ENCODE assay signal across 8 mouse cellular contexts in the genomic region with DNA sequence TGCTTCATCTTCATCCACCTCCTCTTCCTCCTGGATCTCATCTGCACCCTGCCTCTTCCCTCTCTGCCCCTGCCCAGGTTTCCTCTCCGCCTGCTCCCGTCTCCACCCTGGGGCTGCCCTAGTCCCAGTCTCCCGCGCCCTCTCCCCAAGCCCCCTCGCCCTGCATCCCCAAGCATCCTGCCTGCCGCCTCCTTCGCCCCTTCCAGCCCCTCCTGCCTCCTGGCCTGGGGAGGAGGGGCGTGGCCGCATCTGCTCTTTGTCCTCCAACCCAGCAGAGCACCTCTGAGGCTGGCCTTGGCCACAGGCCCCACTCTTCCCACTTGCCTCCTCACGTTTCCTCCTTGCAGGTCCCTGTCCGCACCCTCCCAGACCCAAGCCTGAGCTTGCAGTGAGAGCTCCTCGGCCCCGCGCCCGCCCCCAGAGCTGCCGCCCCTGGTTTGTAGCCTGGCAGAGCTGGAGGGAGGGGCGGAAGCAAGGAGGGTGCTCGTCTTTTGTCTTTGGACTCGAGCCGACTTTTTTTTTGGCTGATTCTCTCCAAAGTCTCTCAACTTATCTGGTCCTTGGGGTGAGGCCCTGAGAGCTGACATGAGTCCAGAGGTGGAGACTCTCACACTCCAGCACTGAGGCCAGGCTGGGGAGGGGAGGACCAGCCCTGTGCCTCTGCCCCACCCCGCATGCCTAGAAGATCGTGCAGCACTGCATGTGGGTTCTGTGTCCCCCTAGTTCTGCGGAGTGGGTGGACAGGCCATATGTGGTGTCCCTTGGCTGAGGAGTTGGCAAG. TPM values are rescaled to one million over a fixed set of nuclear protein-coding genes. Genes with fewer than 3 reads are reported as not detected.
DNase-seq lines count a peak whose midpoint lies in the region; ATAC-seq and TF ChIP-seq lines count a peak whose summit lies in the region.

No protein-coding gene starts in this region.

- peaks cover 26% of the 10 kb centered on the region for H3K36me3 ChIP-seq in hindbrain, embryonic 12.5 days
- no peaks in the 10 kb centered on the region for H3K36me3 ChIP-seq in liver, embryonic 11.5 days (ENCODE audit: control insufficient read depth, insufficient read depth, low read length)
- peaks cover 27% of the 10 kb centered on the region for H3K36me3 ChIP-seq in neural tube, embryonic 12.5 days

- TF ChIP-seq CTCF in brain, embryonic 14.5 days (IDR thresholded peaks at IDR 0.05; ENCODE audit: borderline replicate concordance, extremely low read depth, insufficient read depth, insufficient read length), result no peak

- no peaks in the 10 kb centered on the region for H3K9me3 ChIP-seq in hindbrain, embryonic 12.5 days (replicated peaks)
- no peaks in the 10 kb centered on the region for H3K9me3 ChIP-seq in liver, embryonic 11.5 days (ENCODE audit: control insufficient read depth, low read length)
- H3K9me3 ChIP-seq in neural tube, embryonic 12.5 days, result no peaks in the 10 kb centered on the region

- no peak for TF ChIP-seq POLR2A in brain, embryonic 14.5 days (IDR thresholded peaks at IDR 0.05; ENCODE audit: borderline replicate concordance, extremely low read depth, insufficient read depth, insufficient read length, poor library complexity, severe bottlenecking)

- H3K9ac ChIP-seq in hindbrain, embryonic 12.5 days, result peak overlapping the region; percentile 49
- H3K9ac ChIP-seq in liver, embryonic 11.5 days (ENCODE audit: low read depth, low read length), result no peak overlapping the region
- H3K9ac ChIP-seq in neural tube, embryonic 12.5 days, result peak overlapping the region; percentile 53

- H3K4me2 ChIP-seq in hindbrain, embryonic 12.5 days (replicated peaks), result peak overlapping the region; percentile 59
- peak overlapping the region; percentile 59 for H3K4me2 ChIP-seq in liver, embryonic 11.5 days
- peak overlapping the region; percentile 61 for H3K4me2 ChIP-seq in neural tube, embryonic 12.5 days (replicated peaks)

- DNase-seq in cerebellum, adult 11 months, result peak; percentile 58
- DNase-seq in cerebellum, adult 8-10 months, result no peak
- DNase-seq in brain, embryonic 14.5 days (ENCODE audit: low read depth), result peak; percentile 46
- DNase-seq in liver, embryonic 11.5 days (ENCODE audit: low spot score), result no peak
- DNase-seq in thymus, postnatal 14 days, result no peak

- H3K4me1 ChIP-seq in hindbrain, embryonic 12.5 days, result peaks cover 56% of the 10 kb centered on the region
- peaks cover 15% of the 10 kb centered on the region for H3K4me1 ChIP-seq in liver, embryonic 11.5 days (replicated peaks; ENCODE audit: control insufficient read depth, insufficient read depth, low read length)
- H3K4me1 ChIP-seq in neural tube, embryonic 12.5 days, result peaks cover 47% of the 10 kb centered on the region

- 16% methylated on average over 23 of the region's 23 CpGs for WGBS in hindbrain, embryonic 12.5 days
- 24% methylated on average over 23 of the region's 23 CpGs for WGBS in liver, embryonic 11.5 days
- WGBS in neural tube, embryonic 12.5 days, result 17% methylated on average over 23 of the region's 23 CpGs

- H3K27ac ChIP-seq in hindbrain, embryonic 12.5 days, result peak overlapping the region; percentile 86
- peak overlapping the region; percentile 74 for H3K27ac ChIP-seq in liver, embryonic 11.5 days (ENCODE audit: low read depth, low read length)
- H3K27ac ChIP-seq in neural tube, embryonic 12.5 days, result peak overlapping the region; percentile 42; the same call in 1 of the 2 replicates

- peak; percentile 39 for ATAC-seq in frontal cortex, adult (ENCODE audit: low TSS enrichment)
- peak; percentile 21 for ATAC-seq in hindbrain, embryonic 12.5 days (ENCODE audit: low FRiP score)
- ATAC-seq in liver, embryonic 11.5 days (replicated peaks; ENCODE audit: low FRiP score), result 0 out of 2 replicates have a peak, but pooled peaks have one; percentile 24
- ATAC-seq in neural tube, embryonic 12.5 days (ENCODE audit: low FRiP score, low read depth), result peak; percentile 3

- peaks cover 6% of the 10 kb centered on the region; the same call in 1 of the 2 replicates for H3K27me3 ChIP-seq in hindbrain, embryonic 12.5 days
- H3K27me3 ChIP-seq in liver, embryonic 11.5 days (replicated peaks; ENCODE audit: control insufficient read depth, insufficient read depth, low read length), result peaks cover 23% of the 10 kb centered on the region
- H3K27me3 ChIP-seq in neural tube, embryonic 12.5 days (replicated peaks), result 0 out of 2 replicates have a peak, but pooled peaks cover 6% of the 10 kb centered on the region

- peak overlapping the region; percentile 19 for H3K4me3 ChIP-seq in hindbrain, embryonic 12.5 days
- H3K4me3 ChIP-seq in liver, embryonic 11.5 days (ENCODE audit: low read depth, low read length), result no peak overlapping the region
- H3K4me3 ChIP-seq in neural tube, embryonic 12.5 days, result peak overlapping the region; percentile 11; the same call in 1 of the 2 replicates

RNA-seq across cellular contexts. Expression of a gene that starts 9.1 kb away (rescaled TPM):
- 259 and 385 TPM in 2 replicates for polyA plus RNA-seq in brain, embryonic 14.5 days (2012; rRNA removed)
- polyA plus RNA-seq in hindbrain, embryonic 12.5 days (2016; fragmentation: Nextera tagmentation; extraction: Ambion mirVana), result 79.8 and 85.2 TPM in 2 replicates
- polyA plus RNA-seq in liver, embryonic 11.5 days (2014; fragmentation: Nextera tagmentation; extraction: Ambion mirVana), result 17.1 and 19.2 TPM in 2 replicates
- polyA plus RNA-seq in neural tube, embryonic 12.5 days (2016; fragmentation: Nextera tagmentation; extraction: Ambion mirVana), result 88.1 and 91.9 TPM in 2 replicates

RNA-seq across cellular contexts. Expression of a gene that starts 31.0 kb away (rescaled TPM):
- 0.14 and 0.22 TPM in 2 replicates for polyA plus RNA-seq in brain, embryonic 14.5 days (2012; rRNA removed)
- 0.14 TPM in 1 of 2 replicates, not detected in the other for polyA plus RNA-seq in hindbrain, embryonic 12.5 days (2016; fragmentation: Nextera tagmentation; extraction: Ambion mirVana)
- polyA plus RNA-seq in liver, embryonic 11.5 days (2014; fragmentation: Nextera tagmentation; extraction: Ambion mirVana), result 7.0 and 7.9 TPM in 2 replicates
- 0.71 TPM in 1 of 2 replicates, not detected in the other for polyA plus RNA-seq in neural tube, embryonic 12.5 days (2016; fragmentation: Nextera tagmentation; extraction: Ambion mirVana)

RNA-seq across cellular contexts. Expression of a gene that starts 31.2 kb away (rescaled TPM):
- polyA plus RNA-seq in brain, embryonic 14.5 days (2012; rRNA removed), result 83.4 and 130 TPM in 2 replicates
- polyA plus RNA-seq in hindbrain, embryonic 12.5 days (2016; fragmentation: Nextera tagmentation; extraction: Ambion mirVana), result 1.7 and 1.8 TPM in 2 replicates
- 5.1 TPM in 2 replicates for polyA plus RNA-seq in liver, embryonic 11.5 days (2014; fragmentation: Nextera tagmentation; extraction: Ambion mirVana)
- polyA plus RNA-seq in neural tube, embryonic 12.5 days (2016; fragmentation: Nextera tagmentation; extraction: Ambion mirVana), result 2.1 and 2.8 TPM in 2 replicates

RNA-seq across cellular contexts. Expression of a gene that starts 31.7 kb away (rescaled TPM):
- 12.4 and 16.2 TPM in 2 replicates for polyA plus RNA-seq in brain, embryonic 14.5 days (2012; rRNA removed)
- 7.0 and 9.3 TPM in 2 replicates for polyA plus RNA-seq in hindbrain, embryonic 12.5 days (2016; fragmentation: Nextera tagmentation; extraction: Ambion mirVana)
- polyA plus RNA-seq in liver, embryonic 11.5 days (2014; fragmentation: Nextera tagmentation; extraction: Ambion mirVana), result 95.3 and 98.9 TPM in 2 replicates
- polyA plus RNA-seq in neural tube, embryonic 12.5 days (2016; fragmentation: Nextera tagmentation; extraction: Ambion mirVana), result 7.6 and 9.2 TPM in 2 replicates

RNA-seq across cellular contexts. Expression of a gene that starts 41.7 kb away (rescaled TPM):
- not detected in 2 replicates for polyA plus RNA-seq in brain, embryonic 14.5 days (2012; rRNA removed)
- not detected in 2 replicates for polyA plus RNA-seq in hindbrain, embryonic 12.5 days (2016; fragmentation: Nextera tagmentation; extraction: Ambion mirVana)
- not detected in 2 replicates for polyA plus RNA-seq in liver, embryonic 11.5 days (2014; fragmentation: Nextera tagmentation; extraction: Ambion mirVana)
- not detected in 2 replicates for polyA plus RNA-seq in neural tube, embryonic 12.5 days (2016; fragmentation: Nextera tagmentation; extraction: Ambion mirVana)

Comparison
In these comparisons a context has a peak if more than half of its experiments do, and no peak if none do; other contexts are left out.
1. DNase-seq: peak in cerebellum, adult 11 months (single experiment) and brain, embryonic 14.5 days (single experiment); none in cerebellum, adult 8-10 months (single experiment), liver, embryonic 11.5 days (single experiment) and thymus, postnatal 14 days (single experiment).
2. RNA of a gene that starts 31.2 kb away (polyA plus RNA-seq): 83.4 to 130 TPM in brain, embryonic 14.5 days; 5.1 TPM in liver, embryonic 11.5 days, 2.1 to 2.8 TPM in neural tube, embryonic 12.5 days and 1.7 to 1.8 TPM in hindbrain, embryonic 12.5 days; every median in the first group is over 10 times any median in the second.
3. Peak in every context shown above with its lines, with median percentiles within 50 percentile points of each other: ATAC-seq, H3K27ac ChIP-seq and H3K4me2 ChIP-seq.